Mouse (Mus musculus): Measurements from ENCODE around the gene Tas2r143.

The Tas2r143 gene

GRCm38 (mm10) chr6:42399938-42400337, at the start of gene Tas2r143:
TSS of gene Tas2r143 (plus strand) at chr6:42400238.
- DNase-seq (ENCODE audit: inconsistent age in 2 of 2, low spot score in 1 of 2), result no peak

- peak; percentile 35 for DNase-seq (ENCODE audit: inconsistent age in 2 of 2, low spot score in 1 of 2)
Measured at GRCm38 (mm10) chr6:42350968-42351775, 48.9 kb upstream of the Tas2r143 start.

GRCm38 (mm10) chr6:42351776-42352485, 48.1 kb upstream of the Tas2r143 start:
- DNase-seq (ENCODE audit: inconsistent age in 2 of 2, low spot score in 1 of 2), result peak; percentile 19 to 34

- no peak for DNase-seq (ENCODE audit: inconsistent age in 2 of 2, low spot score in 1 of 2)
Measured at GRCm38 (mm10) chr6:42352486-42352846, 47.6 kb upstream of the Tas2r143 start.

GRCm38 (mm10) chr6:42353180-42353579, 46.9 kb upstream of the Tas2r143 start:
- peak; percentile 23 to 47 for DNase-seq (ENCODE audit: inconsistent age in 2 of 2, low spot score in 1 of 2)

GRCm38 (mm10) chr6:42354076-42355019, 45.7 kb upstream of the Tas2r143 start:
- DNase-seq (ENCODE audit: inconsistent age in 2 of 2, low spot score in 1 of 2), result peak; percentile 46 to 72

- DNase-seq (ENCODE audit: inconsistent age in 2 of 2, low spot score in 1 of 2), result no peak
Measured at GRCm38 (mm10) chr6:42355366-42355765, 44.7 kb upstream of the Tas2r143 start.

- DNase-seq (ENCODE audit: inconsistent age in 2 of 2, low spot score in 1 of 2), result no peak
Measured at GRCm38 (mm10) chr6:42355794-42356600, 44.0 kb upstream of the Tas2r143 start.

- no peak for DNase-seq (ENCODE audit: inconsistent age in 2 of 2, low spot score in 1 of 2)
Measured at GRCm38 (mm10) chr6:42356913-42357312, 43.1 kb upstream of the Tas2r143 start.

GRCm38 (mm10) chr6:42357901-42358300, 42.1 kb upstream of the Tas2r143 start:
- DNase-seq (ENCODE audit: inconsistent age in 2 of 2, low spot score in 1 of 2), result peak in 1 of 2 experiments; percentile 18

- peak in 1 of 2 experiments; percentile 6 for DNase-seq (ENCODE audit: inconsistent age in 2 of 2, low spot score in 1 of 2)
Measured at GRCm38 (mm10) chr6:42358901-42359300, 41.1 kb upstream of the Tas2r143 start.

- no peak for DNase-seq (ENCODE audit: inconsistent age in 2 of 2, low spot score in 1 of 2)
Measured at GRCm38 (mm10) chr6:42359364-42360147, 40.5 kb upstream of the Tas2r143 start.

- no peak for DNase-seq (ENCODE audit: inconsistent age in 2 of 2, low spot score in 1 of 2)
Measured at GRCm38 (mm10) chr6:42360231-42360840, 39.7 kb upstream of the Tas2r143 start.

GRCm38 (mm10) chr6:42361041-42361895, 38.8 kb upstream of the Tas2r143 start:
- peak in 1 of 2 experiments; percentile 34 for DNase-seq (ENCODE audit: inconsistent age in 2 of 2, low spot score in 1 of 2)

- peak; percentile 47 to 65 for DNase-seq (ENCODE audit: inconsistent age in 2 of 2, low spot score in 1 of 2)
Measured at GRCm38 (mm10) chr6:42362074-42362473, 38.0 kb upstream of the Tas2r143 start.

GRCm38 (mm10) chr6:42362497-42362896, 37.5 kb upstream of the Tas2r143 start:
- DNase-seq (ENCODE audit: inconsistent age in 2 of 2, low spot score in 1 of 2), result no peak

GRCm38 (mm10) chr6:42362974-42363373, 37.1 kb upstream of the Tas2r143 start:
- DNase-seq (ENCODE audit: inconsistent age in 2 of 2, low spot score in 1 of 2), result peak in 1 of 2 experiments; percentile 32

GRCm38 (mm10) chr6:42364066-42364465, 36.0 kb upstream of the Tas2r143 start:
- DNase-seq (ENCODE audit: inconsistent age in 2 of 2, low spot score in 1 of 2), result no peak
